Mouse (Mus musculus): ENCODE data around the gene Krt13. TPM values are rescaled to one million over a fixed set of nuclear protein-coding genes. Genes with fewer than 3 reads are reported as not detected.

Krt13 gene
- polyA plus RNA-seq, 1 experiment: not detected

DNA sequence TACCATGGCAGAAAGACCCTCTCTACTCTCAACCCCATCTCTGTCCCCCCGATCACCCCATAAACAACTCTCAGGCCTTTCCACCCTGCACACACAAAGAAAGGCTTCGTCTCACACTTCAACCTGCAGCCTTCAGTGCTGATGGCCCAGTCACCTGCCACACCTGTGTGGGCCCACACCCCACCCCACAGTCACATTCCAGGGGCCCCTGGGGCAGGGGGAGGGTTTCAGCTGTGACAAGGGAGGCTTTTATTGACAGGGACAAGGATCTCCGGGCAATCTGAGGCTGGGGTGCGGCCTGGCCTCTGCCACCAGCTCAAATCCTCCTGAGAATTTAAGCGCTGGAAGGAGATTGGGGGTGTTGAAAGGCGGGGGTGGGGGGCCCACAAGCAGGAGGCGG, 17.4 kb upstream of the Krt13 start:
- Histone ChIP-seq H3K4me1 (ENCODE audit: control insufficient read depth, insufficient read depth, insufficient read length, low read length) (no peaks in the 10 kb centered on the region), H3K27ac (replicated peaks; ENCODE audit: low read depth, low read length) (no peak overlapping the region), H3K4me3 (ENCODE audit: insufficient read depth, low read depth, low read length) (no peak overlapping the region)

GRCm38 (mm10) chr11:100137693-100138092, 16.3 kb upstream of the Krt13 start:
- no peaks in the 10 kb centered on the region for H3K4me1 ChIP-seq (ENCODE audit: control insufficient read depth, insufficient read depth, insufficient read length, low read length)
- H3K27ac ChIP-seq (replicated peaks; ENCODE audit: low read depth, low read length): no peak overlapping the region
- H3K4me3 ChIP-seq (ENCODE audit: insufficient read depth, low read depth, low read length): no peak overlapping the region

- Histone ChIP-seq H3K4me3 (ENCODE audit: insufficient read depth, low read depth, low read length) (no peak overlapping the region), H3K27ac (replicated peaks; ENCODE audit: low read depth, low read length) (no peak overlapping the region), H3K4me1 (ENCODE audit: control insufficient read depth, insufficient read depth, insufficient read length, low read length) (no peaks in the 10 kb centered on the region)
Measured at GRCm38 (mm10) chr11:100136559-100136958, 15.2 kb upstream of the Krt13 start.

- Histone ChIP-seq H3K4me3 (ENCODE audit: insufficient read depth, low read depth, low read length) (no peak within 1 kb of the TSS), H3K4me1 (ENCODE audit: control insufficient read depth, insufficient read depth, insufficient read length, low read length) (no peaks in the 10 kb centered on the region), H3K27ac (replicated peaks; ENCODE audit: low read depth, low read length) (no peak within 1 kb of the TSS)
Measured at GRCm38 (mm10) chr11:100135731-100136130, 14.4 kb upstream of the Krt13 start, which contains the start of gene Krt15. Gene Krt15 (minus strand): TSS chr11:100135928.

- H3K4me3 ChIP-seq (ENCODE audit: insufficient read depth, low read depth, low read length): no peak overlapping the region
- H3K4me1 ChIP-seq (ENCODE audit: control insufficient read depth, insufficient read depth, insufficient read length, low read length): no peaks in the 10 kb centered on the region
- H3K27ac ChIP-seq (replicated peaks; ENCODE audit: low read depth, low read length): no peak overlapping the region
Measured at GRCm38 (mm10) chr11:100124901-100125300, 3.5 kb upstream of the Krt13 start.

- no peak overlapping the region for H3K4me3 ChIP-seq (ENCODE audit: insufficient read depth, low read depth, low read length)
- H3K4me1 ChIP-seq (ENCODE audit: control insufficient read depth, insufficient read depth, insufficient read length, low read length): no peaks in the 10 kb centered on the region
- no peak overlapping the region for H3K27ac ChIP-seq (replicated peaks; ENCODE audit: low read depth, low read length)
Measured at GRCm38 (mm10) chr11:100120331-100120730, 1.0 kb downstream of the Krt13 start.

DNA sequence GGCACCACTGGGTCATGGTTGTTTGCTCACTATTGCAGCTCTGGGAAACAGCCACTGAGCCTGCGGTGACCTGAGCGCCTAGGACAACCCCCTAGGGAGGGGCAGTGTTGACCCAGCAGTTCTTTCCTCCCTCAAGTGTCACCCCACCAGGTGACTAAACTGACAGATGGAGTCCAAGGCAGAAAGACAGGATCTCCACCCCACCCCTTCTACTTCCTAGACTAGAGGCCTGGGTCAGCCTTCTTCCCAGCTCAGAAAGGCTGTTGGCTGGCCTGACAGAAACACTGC, 7.7 kb downstream of the Krt13 start:
- Histone ChIP-seq H3K27ac (replicated peaks; ENCODE audit: low read depth, low read length) (no peak overlapping the region), H3K4me1 (ENCODE audit: control insufficient read depth, insufficient read depth, insufficient read length, low read length) (peaks cover 3% of the 10 kb centered on the region; the same call in 1 of the 2 replicates), H3K4me3 (ENCODE audit: insufficient read depth, low read depth, low read length) (no peak overlapping the region)

DNA sequence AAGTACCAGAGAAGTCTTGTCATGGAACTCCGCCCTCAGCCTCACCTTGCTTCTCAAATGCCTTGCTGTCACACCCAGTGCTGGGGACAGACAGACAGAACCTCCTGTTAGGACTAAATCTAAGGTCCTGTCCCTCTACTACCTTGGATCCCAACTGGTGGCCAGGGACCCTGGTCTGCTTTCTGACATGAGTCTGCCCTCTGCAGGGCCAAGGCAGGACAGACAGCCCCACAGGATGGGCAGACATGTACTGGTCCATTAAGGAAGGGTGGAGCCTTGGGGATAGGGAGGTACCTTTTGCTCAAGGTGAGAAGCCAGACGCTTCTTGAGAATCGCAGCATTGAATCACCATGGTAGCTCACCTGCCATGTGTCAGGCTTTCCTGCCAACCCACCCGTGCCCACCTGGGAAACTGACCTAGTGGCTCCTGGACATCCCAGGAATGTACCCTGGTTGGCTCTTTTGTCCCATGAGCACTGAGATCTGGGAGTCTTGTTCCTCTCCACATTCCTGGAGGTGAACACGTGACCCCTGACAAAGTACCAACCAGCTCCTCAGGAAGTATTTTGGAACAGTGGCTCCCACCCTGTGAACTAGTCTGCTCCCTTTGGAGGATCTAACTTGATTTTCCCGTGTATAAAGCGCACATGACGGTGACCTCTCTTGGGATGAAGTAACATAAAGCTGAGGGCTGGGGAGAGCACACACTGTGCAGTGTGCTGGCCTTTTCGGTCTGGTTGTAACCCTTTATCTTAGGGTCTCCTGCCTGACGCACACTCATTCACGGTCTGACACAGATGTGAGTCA, 8.2 kb downstream of the Krt13 start:
- no peak overlapping the region for H3K4me3 ChIP-seq (ENCODE audit: insufficient read depth, low read depth, low read length)
- peaks cover 3% of the 10 kb centered on the region; the same call in 1 of the 2 replicates for H3K4me1 ChIP-seq (ENCODE audit: control insufficient read depth, insufficient read depth, insufficient read length, low read length)
- no peak overlapping the region for H3K27ac ChIP-seq (replicated peaks; ENCODE audit: low read depth, low read length)

GRCm38 (mm10) chr11:100105576-100106122, 15.7 kb downstream of the Krt13 start, which contains the start of gene Krt36:
Gene Krt36 (minus strand): TSS chr11:100105626.
- no peak within 1 kb of the TSS for H3K4me3 ChIP-seq (ENCODE audit: insufficient read depth, low read depth, low read length)
- H3K4me1 ChIP-seq (ENCODE audit: control insufficient read depth, insufficient read depth, insufficient read length, low read length): peaks cover 3% of the 10 kb centered on the region; the same call in 1 of the 2 replicates
- H3K27ac ChIP-seq (replicated peaks; ENCODE audit: low read depth, low read length): no peak within 1 kb of the TSS

- H3K4me1 ChIP-seq (ENCODE audit: control insufficient read depth, insufficient read depth, insufficient read length, low read length): no peaks in the 10 kb centered on the region
- H3K27ac ChIP-seq (replicated peaks; ENCODE audit: low read depth, low read length): no peak overlapping the region
- H3K4me3 ChIP-seq (ENCODE audit: insufficient read depth, low read depth, low read length): no peak overlapping the region
Measured at GRCm38 (mm10) chr11:100102693-100103429, 18.5 kb downstream of the Krt13 start.

- no peaks in the 10 kb centered on the region for H3K4me1 ChIP-seq (ENCODE audit: control insufficient read depth, insufficient read depth, insufficient read length, low read length)
- H3K4me3 ChIP-seq (ENCODE audit: insufficient read depth, low read depth, low read length): no peak overlapping the region
- no peak overlapping the region for H3K27ac ChIP-seq (replicated peaks; ENCODE audit: low read depth, low read length)
Measured at GRCm38 (mm10) chr11:100100391-100100790, 21.0 kb downstream of the Krt13 start.

DNA sequence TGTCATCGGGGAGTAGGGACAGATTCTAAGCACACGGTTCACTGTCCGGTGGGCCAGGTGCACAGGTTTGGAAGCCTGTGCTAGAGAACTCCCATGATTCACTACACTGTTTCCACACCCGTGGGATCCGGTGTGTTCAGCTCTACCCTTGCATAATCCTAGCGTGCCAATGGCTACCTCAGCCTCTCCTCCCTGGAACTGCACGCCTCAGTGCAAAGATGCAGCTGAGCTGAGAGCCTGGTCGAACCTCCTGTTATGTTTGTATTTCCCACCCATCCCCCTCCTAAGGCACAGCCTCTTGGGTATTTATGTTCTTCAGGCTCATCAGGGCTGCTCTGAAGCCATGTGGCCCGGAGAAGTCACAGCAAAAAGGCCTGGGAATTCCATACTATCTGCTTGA, 23.5 kb downstream of the Krt13 start:
- no peak overlapping the region for H3K27ac ChIP-seq (replicated peaks; ENCODE audit: low read depth, low read length)
- no peak overlapping the region for H3K4me3 ChIP-seq (ENCODE audit: insufficient read depth, low read depth, low read length)
- no peaks in the 10 kb centered on the region for H3K4me1 ChIP-seq (ENCODE audit: control insufficient read depth, insufficient read depth, insufficient read length, low read length)

DNA sequence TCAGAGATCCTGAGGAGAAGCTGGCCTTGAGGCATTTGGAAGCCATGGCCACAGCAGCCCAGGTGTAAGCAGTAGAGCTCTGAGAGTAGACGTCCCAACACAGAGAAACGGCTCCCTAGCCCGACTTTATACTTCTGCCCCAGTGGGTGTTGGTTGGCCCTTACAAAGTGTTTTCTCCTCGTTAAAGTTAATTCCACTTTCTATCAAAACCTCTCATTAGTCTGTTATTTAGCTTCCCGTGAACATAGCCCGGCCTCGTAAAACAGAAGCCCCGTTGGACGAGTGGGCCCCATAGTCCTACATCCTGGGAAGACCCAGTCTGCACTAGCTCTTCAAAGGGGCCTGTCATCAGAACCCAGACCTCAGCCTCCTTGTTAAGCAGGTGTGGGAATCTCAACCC, 25.2 kb downstream of the Krt13 start, which contains the start of gene Krt35:
Gene Krt35, minus strand, starts transcription at position 101 of the 400 bp plus-strand sequence.
- Histone ChIP-seq H3K27ac (replicated peaks; ENCODE audit: low read depth, low read length) (no peak within 1 kb of the TSS), H3K4me3 (ENCODE audit: insufficient read depth, low read depth, low read length) (no peak within 1 kb of the TSS), H3K4me1 (ENCODE audit: control insufficient read depth, insufficient read depth, insufficient read length, low read length) (no peaks in the 10 kb centered on the region)

DNA sequence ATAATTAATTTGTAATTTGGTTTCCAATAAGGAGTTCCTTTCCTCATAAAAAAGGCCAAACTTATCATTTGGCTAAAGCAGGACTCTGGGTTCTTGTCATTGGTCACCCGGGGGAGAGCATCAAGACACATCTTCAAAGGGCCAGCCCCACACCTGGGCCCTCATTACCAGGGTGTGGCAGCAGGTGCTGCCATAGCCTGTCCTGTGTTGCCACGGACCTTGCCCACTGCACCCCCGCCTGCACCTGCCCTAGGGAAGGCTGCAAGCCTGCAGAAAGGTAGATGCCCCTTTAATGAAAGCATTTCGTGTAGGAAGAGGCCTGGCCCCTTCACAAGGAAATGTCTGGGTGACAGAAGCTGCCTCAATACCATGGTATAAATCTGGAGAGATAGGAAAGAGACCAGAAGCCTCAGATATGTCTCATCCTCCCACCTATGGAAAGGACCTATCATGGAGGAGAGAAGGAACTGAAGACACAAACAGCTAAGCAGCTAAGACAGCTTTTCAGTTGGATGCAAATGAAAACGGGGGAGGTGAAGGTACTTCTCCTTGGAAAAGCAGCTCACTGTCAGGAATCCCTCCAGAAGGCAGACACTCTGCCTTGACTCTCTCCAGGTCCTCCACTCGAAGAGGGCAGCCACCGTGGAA, 32.9 kb downstream of the Krt13 start:
- Histone ChIP-seq H3K4me1 (ENCODE audit: control insufficient read depth, insufficient read depth, insufficient read length, low read length) (no peaks in the 10 kb centered on the region), H3K4me3 (ENCODE audit: insufficient read depth, low read depth, low read length) (no peak overlapping the region), H3K27ac (replicated peaks; ENCODE audit: low read depth, low read length) (no peak overlapping the region)

GRCm38 (mm10) chr11:100087861-100088260, 33.5 kb downstream of the Krt13 start, which contains the start of gene Krt32:
Gene Krt32 (minus strand): TSS chr11:100088226.
- no peak within 1 kb of the TSS for H3K4me3 ChIP-seq (ENCODE audit: insufficient read depth, low read depth, low read length)
- no peaks in the 10 kb centered on the region for H3K4me1 ChIP-seq (ENCODE audit: control insufficient read depth, insufficient read depth, insufficient read length, low read length)
- H3K27ac ChIP-seq (replicated peaks; ENCODE audit: low read depth, low read length): no peak within 1 kb of the TSS

All from brown adipose tissue, adult 24 weeks (tissue).